Mouse (Mus musculus): Measurements from ENCODE around the gene Pmfbp1. TPM values are rescaled to one million over a fixed set of nuclear protein-coding genes. Genes with fewer than 3 reads are reported as not detected.
"Not testable (repeated sequence)": the region's sequence is repeated elsewhere in the genome, so short reads cannot be mapped to it uniquely, and the experiment has no call there.

Gene Pmfbp1
- total RNA-seq (2021) = under 1 TPM; 0.10 to 0.14 TPM

DNA sequence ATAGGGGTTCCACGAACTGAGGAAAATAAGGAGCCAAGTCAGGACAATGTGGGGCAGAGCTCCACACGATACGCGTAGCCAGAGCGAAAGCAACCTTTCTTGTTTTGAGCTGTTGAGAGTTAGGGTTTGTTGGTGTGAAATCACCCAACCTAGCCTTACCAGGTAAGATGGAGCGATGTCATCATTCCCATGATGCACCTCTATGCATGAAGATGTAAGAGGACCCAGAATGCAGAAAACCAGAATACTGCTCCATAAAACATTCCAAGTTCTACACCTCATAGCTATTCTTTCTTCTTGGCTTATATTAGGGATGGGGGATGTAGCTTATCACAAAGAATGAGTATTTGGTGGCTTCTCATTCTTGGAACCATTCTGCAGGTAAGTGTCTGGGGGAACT, at the start of gene Pmfbp1:
Gene Pmfbp1 (plus strand): TSS at position 301 of the 400 bp plus-strand sequence.
- no peak for DNase-seq (ENCODE audit: extremely low spot score in 1 of 2, low spot score in 1 of 2)

DNA sequence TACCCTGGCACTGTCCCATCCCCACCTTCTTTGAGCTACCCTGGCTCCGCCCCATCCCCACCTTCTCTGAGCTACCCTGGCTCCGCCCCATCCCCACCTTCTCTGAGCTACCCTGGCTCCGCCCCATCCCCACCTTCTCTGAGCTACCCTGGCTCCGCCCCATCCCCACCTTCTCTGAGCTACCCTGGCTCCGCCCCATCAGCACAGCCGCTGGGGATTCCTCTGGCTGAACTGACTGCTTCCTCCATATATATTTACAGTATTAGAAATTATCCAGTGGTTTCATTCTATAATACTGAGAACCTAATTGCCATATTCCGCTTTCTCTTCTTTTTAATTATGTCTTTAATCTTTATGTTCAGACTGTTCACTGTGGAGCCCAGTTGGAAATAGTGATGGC, 46.9 kb upstream of the Pmfbp1 start:
- DNase-seq (ENCODE audit: extremely low spot score in 1 of 2, low spot score in 1 of 2) = not testable (repeated sequence)

DNA sequence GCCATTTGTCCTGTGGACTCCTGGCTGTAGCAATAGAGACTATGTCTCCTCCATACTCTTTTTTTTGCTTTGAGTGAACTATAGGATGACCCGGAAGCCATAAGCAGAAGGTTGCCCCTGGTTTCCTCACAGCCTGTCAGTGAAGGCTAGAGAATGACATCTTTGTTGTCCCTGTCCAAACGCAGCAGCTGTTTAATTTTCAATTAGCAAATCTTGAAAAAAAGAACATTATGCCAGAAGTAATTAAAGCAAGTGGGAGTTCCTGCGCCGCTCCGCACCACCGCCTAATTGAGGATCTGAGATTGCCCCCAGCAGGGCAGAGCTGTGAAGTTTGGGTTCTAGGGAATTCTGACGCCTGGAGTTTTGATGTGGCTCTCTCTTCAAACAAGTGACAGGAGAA, 42.8 kb upstream of the Pmfbp1 start:
- no peak for DNase-seq (ENCODE audit: extremely low spot score in 1 of 2, low spot score in 1 of 2)

DNA sequence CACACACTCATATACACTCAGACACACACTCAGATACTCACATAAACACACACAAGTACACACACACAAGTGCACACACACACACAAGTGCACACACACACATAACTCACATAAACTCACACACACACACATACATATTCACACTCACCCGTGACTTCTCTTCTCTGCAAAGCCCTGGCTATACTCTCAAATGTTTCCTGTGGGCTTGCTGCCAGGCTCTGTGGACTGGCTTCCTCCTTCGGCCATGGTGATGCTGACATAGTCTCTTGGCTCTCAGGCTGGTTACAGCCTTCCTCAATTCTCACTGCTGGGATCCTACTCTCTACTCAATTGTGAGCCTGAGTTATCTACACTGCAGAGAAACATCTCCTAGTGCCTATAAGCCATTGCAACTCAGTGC, 38.7 kb upstream of the Pmfbp1 start:
- DNase-seq (ENCODE audit: extremely low spot score in 1 of 2, low spot score in 1 of 2) = no peak

DNA sequence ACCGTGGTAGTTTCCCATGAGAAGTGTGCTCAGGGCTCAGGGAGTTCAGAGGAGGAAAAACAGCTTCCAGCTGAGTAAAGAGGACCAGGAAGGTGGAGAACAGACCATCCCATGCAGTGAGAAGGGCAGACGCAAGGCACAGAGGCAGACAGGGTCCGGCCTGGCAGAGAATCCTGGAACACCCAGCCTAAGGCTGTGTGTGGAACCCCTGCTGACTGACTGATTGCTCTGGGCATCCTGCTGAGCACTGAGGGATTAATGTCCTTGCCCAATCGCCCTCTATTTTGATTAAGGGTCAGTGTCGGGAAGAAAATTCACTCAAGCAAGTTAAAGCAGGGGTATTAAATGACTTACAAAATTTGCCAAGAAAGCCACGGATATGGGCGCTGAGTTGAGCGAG, 36.4 kb upstream of the Pmfbp1 start:
- DNase-seq (ENCODE audit: extremely low spot score in 1 of 2, low spot score in 1 of 2) = no peak

DNA sequence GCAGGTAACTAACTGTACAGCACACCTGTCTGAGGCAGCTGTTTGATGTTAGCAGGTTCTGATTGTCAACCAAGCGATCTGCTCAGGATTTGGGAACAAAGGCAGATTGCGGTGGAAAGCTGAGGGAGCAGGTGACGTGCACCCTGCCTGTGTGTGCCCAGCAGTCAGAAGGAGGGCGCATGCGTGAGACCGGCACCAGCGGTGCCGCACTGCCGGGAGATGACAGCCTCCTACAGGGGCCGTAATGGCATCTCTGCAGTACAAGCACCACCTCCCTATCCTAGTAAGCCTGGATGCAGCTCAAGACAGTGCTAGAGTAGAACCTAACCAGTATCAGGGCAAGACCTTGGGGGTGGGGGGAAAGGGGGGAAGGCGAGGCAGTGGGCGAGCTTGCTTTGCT, 35.2 kb upstream of the Pmfbp1 start:
- peak in 1 of 2 experiments; percentile 27 for DNase-seq (ENCODE audit: extremely low spot score in 1 of 2, low spot score in 1 of 2)

DNA sequence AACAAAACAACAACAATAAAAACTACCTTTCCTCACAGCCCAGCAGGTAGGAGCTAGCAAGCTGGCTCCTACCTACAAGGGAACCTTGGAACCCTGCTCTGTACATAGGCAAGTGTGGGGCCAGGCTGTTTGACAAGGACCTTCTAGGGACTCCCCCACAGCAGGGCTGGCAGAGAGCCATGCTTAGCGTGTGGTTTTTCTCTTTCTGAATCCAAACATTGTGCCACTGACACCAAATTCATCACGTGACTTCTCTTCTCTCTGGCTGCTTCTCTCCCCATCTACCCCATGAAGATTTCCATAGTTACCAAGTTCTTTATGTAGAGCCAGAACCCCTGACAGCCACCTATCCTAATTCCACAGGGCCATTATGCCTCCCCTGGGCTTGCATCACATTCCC, 30.8 kb upstream of the Pmfbp1 start:
- DNase-seq (ENCODE audit: extremely low spot score in 1 of 2, low spot score in 1 of 2) = no peak

DNA sequence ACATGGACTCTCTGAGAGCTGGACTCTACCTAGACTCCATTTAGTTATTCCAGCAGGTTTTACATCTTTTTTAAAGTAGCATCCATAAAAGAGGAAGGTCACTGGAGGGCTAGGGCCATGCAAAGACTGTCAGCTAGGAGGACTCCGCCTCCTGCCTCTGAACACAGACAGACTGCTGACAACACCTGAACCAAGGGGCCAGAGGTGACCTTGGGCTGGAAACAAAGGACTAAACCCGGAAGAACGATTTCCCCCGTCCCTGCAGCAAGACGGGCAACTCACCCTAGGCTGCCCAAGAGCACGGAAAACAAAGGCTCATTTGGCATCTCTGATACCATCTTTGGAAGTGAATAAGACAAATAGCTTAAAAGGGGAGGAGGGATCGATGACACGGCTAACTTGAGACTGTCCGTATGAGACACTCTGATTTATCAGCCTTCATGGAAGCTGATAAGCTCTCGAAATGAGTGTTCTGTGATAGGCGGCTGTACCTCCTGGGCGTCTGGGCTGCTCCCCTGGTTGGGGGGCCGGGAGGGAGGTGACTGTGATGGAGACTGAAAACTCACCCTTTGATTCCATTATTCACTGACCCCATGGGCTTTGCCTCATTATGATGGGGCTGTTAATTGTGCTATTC, 30.0 kb upstream of the Pmfbp1 start:
- DNase-seq (ENCODE audit: extremely low spot score in 1 of 2, low spot score in 1 of 2) = no peak

DNA sequence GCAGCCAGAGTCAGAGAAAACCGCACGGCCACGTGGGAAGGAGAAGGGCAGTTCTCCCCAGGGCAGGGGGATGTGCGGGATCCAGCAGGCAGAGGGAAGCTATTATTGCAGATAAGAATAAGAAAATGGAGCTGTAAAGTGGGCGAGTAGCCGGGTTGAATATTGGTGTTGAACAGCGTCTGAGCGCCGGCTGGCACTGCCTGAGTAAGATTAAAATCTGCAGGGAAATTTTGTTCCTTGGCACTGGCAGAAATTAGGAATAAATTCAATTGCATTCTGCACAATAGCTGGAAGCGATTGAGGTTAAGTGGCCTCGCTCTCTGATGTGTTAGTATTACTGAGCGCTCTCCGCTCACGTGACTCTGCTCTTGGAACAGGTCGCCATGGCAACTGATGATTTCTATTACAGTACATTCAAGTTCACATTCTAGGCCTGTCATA, 29.4 kb upstream of the Pmfbp1 start:
- peak; percentile 43 to 44 for DNase-seq (ENCODE audit: extremely low spot score in 1 of 2, low spot score in 1 of 2)

DNA sequence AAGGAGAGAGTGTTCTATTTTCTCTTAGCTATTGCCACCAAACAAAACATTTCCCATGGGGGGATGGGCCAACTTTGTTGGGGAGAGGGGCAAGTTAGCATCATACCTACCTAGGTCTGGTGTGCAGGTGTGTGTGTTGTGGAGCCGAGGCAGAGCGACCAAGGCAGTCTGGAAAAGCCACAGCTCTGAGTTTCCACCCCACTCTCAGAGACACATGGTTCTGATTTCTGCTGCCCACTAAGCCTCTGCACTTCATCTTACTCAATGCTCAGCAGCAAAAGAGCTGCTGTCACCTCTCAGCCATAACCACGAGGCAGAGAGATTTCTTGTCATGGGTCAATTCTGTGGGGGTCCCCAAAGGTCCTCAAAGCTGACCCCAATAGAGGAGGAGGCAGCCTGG, 28.8 kb upstream of the Pmfbp1 start:
- peak in 1 of 2 experiments; percentile 24 for DNase-seq (ENCODE audit: extremely low spot score in 1 of 2, low spot score in 1 of 2)

DNA sequence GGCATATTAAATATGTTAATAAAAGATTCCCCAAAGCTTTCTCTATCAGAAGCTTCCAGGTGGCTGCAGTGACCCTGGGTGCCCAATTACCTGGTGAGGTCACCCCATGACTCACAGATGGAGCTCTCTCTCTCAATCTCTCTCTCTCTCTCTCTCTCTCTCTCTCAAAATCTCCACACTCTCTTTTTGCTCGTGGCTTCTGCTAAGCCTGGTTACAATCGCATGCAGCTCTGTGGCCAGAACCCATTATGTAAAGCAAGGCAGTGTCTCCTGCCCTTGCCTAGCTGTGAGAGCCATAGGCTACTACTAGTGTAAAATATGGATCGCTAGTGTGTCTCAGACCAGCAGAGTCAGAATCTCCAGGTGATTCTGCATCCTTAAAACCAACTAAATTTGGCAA, 28.1 kb upstream of the Pmfbp1 start:
- no peak for DNase-seq (ENCODE audit: extremely low spot score in 1 of 2, low spot score in 1 of 2)

DNA sequence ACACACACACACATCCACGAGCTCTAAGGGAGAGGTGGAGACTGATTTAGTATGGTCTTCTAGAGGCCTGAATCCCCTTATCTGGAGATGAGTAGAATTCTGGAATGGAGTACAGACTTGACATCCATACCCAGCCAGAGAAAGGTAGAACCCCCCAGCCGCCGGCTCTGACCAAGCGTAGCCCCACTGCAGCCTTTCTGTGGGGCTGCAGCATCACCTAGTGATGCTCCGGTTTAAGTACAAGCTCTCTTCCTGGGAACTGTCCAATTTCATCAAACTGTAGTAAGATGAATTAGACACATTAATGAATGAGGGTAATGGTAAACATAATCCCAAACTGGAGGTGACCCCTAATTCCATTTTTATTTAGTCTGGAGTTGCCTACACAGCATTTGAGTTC, 26.3 kb upstream of the Pmfbp1 start:
- DNase-seq (ENCODE audit: extremely low spot score in 1 of 2, low spot score in 1 of 2) = no peak

DNA sequence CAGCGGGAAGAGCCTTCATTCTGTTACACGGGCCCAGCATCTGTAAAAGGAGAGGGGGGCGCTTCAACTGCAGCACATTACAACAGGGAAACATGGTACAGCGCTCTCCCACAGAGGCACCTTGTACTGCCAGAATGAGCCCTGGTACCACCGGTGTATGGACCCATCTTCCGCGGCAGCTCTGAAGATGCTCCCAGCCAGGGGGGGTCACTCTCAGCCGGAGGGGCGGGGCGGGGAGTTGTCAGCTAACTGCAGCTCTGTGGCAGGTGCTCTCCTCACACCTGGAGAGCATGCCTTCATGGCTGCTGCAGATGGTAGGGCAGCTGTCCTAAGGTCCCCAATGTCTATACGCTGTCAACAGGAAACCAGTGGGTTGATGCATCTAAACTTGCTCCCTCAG, 25.7 kb upstream of the Pmfbp1 start:
- DNase-seq (ENCODE audit: extremely low spot score in 1 of 2, low spot score in 1 of 2) = no peak

DNA sequence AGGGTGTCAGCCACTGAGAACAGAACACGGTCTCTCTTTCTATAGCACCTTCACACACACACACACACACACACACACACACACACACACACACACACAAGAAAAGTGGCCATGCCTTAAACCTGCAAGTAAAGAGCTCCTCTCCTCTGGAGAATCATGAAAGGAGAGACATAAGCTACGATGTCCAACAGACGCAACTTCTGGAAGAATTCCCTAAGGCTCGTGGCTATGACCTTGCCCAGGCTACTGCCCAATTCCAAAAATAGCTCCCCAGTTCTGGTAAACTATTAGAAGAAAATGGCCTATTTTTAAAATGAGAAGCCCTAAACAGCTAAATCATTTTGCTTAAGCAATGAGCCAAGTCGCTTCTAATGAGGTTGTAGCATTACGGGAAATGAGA, 22.0 kb upstream of the Pmfbp1 start:
- no peak for DNase-seq (ENCODE audit: extremely low spot score in 1 of 2, low spot score in 1 of 2)

DNA sequence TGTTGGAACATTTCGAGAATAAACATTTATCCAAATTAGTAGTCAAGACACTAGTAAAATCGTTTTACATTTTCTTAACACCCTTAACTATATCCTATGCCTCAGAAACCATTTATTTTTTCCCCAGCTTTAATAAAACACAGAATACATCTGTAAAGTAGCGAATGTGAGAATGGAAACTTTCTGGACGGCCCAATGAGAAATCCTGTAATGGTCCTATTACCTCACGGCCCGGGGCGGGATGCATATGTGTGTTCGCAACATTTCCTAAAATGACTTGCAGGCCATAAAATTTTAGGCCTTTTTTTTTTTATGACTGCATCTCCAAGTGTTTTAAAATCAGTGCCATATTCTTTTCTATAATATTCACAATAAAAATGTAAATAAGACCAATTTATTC, 21.4 kb upstream of the Pmfbp1 start:
- no peak for DNase-seq (ENCODE audit: extremely low spot score in 1 of 2, low spot score in 1 of 2)

DNA sequence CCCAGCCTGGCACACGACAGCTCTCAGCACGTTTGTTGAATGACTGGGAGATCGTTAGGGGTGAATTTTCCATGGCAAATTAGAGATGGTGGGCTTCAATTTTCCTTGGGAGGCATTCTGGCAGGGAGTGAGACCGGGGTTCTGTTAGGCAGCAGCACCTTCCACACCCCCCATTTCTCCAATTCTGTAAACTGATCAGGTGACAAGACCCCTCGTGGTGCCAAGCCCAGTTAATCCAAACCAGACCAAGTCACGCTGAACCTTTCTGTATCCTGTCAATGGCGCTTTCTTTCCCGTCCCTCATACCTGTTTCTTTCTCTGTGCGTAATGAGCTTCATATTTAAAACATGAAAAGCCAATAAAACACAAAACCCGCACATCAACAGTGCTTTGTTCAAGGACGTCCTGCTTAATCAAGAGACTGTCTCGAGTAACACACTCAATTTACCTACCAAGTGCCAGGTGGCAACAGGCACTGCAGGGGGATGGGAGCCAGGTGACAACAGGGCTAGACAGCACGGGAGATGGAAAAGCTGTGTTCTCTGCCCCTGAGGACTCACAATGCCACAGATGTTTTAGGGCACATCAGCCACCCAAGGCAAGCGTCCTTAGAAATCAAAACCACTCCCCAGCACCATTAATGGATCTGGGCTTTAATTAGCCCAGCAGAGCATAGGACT, 19.2 kb upstream of the Pmfbp1 start:
- DNase-seq (ENCODE audit: extremely low spot score in 1 of 2, low spot score in 1 of 2) = no peak

DNA sequence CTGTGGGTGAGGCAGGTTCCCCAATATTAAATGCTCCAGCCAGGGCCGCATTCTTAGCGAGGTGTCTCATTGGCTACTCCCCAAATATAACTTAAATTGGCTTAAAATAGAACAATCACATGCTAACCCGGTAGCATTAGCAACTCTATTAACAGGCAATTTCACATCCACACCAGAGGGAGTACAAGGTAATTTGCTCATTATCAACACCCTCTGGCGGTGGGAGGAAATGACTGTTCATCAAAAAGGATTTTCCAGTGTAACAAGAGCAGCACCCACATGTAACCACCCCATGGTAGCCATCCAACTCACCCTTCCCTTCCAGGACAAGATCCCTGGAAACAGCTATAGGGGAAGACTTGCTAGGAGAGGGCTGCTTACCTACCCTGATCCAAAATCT, 18.4 kb upstream of the Pmfbp1 start:
- DNase-seq (ENCODE audit: extremely low spot score in 1 of 2, low spot score in 1 of 2) = no peak

DNA sequence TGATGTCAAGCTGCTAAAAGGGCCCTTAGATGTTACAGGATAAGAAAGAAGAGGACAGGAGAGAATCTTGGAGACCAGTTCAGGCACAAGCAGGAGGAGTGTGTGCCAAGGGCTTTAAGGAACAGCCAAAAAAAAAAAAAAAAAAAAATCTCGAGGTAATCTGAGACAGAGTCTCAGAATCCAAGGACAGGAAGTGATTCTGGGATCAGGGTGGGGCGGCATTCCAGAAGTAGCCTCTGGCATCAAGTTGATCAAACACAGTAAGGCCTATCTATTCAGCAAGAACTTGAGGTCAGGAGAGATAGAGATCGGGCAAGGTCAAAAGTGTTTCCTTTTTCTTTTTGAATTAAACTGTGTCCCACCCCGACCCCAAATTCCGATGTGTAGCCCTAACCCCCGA, 15.2 kb upstream of the Pmfbp1 start:
- no peak for DNase-seq (ENCODE audit: extremely low spot score in 1 of 2, low spot score in 1 of 2)

DNA sequence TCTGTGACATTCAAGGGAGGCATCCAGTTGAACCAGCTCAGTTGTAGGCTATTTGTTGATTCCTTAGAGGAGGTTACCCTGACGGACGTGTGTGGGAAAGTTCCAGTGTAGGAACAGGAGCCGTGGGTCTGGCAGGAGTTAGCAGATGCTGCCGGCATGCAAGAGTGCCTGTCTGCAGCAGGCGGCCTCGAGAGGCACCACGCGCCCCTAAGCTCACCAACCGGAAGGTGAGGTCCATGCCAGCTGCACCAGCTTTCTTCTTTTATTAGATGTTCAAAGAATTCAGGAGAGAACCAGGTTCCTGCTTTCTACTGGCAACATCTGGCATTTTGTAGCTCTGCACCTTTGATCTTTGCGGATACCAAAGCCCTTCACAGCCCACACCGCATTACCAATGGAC, 9.1 kb upstream of the Pmfbp1 start:
- no peak for DNase-seq (ENCODE audit: extremely low spot score in 1 of 2, low spot score in 1 of 2)

DNA sequence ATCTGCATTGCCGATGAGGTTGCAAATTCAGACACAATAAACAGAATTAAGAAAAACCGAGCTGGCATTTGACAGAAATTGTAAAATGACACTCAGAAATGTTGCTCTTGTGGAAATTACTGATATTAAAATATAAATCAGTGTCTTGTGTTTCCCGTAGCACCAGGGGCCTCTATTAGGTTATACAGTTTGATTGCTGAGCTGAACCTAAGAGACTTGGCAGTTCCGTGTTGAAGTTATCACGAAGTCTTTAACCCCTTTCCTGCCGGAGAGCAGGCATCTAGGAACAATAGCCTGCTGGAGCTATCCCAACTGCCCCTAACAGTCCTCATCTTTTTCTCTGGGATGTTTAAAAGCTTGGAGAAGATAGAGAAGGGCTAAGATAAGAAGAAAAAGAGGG, 8.3 kb upstream of the Pmfbp1 start:
- DNase-seq (ENCODE audit: extremely low spot score in 1 of 2, low spot score in 1 of 2) = no peak

DNA sequence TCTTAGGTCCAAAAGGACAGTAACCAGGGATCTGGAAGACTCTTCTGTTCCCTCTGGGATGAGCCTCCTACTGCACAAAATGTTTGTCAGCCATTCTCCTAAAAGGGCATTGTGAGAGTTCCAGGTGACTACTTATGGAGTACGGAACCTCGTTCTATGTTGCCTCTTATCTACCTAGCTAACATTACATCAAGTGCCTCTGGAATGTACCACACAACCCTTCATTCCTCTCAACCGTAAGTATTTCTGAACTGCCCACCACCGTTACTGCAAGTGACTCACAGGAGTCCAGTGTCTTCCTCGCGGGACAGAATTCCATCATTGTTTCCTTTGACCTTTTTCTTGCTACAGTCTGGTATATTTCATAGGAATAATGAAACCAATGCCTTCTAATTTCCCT, 1.0 kb upstream of the Pmfbp1 start:
- DNase-seq (ENCODE audit: extremely low spot score in 1 of 2, low spot score in 1 of 2) = no peak

DNA sequence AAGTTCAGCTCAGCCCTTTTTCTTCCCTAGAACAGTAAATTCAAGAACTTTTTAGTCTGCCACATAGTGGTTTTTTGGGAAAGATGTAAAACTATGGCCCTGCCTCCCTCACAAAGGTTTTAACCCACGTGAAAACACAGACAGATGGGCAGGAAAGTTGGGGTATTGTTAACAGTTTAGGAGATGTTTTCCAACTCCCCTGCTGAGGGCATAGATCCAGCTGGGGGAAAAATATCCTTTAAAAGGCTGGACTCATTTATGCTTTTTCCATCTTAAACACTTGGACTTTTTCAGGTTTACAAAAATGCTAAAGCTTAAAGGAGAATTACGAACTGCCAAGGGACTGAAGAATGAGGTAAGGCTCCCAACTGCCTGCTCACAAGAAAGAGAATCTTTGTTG, 774 bp downstream of the Pmfbp1 start:
- no peak for DNase-seq (ENCODE audit: extremely low spot score in 1 of 2, low spot score in 1 of 2)

Measured in layer of hippocampus, postnatal 25 days (tissue).